Mouse (Mus musculus) cerebellum, adult 2 months (tissue): Measurements from ENCODE around the gene Thsd4. TPM values are rescaled to one million over a fixed set of nuclear protein-coding genes. Genes with fewer than 3 reads are reported as not detected.

Source experiments
- DNase-seq, 2 experiments: peaks; one replicate each; pipeline ENCODE4 v3.0.0; 2021
- H3K27ac ChIP-seq: fragments of 200-500 bp; 2 replicates; pipeline ENCODE4 v1.5.1; 2012; ENCODE audit warnings: low read length, control low read depth, inconsistent platforms; ENCODE audit not compliant: insufficient read depth
- H3K27me3 ChIP-seq: fragments of 200-500 bp; 2 replicates; pipeline ENCODE4 v1.6.1; 2012; ENCODE audit warnings: inconsistent platforms, mild to moderate bottlenecking, low read length, moderate library complexity; ENCODE audit not compliant: control insufficient read depth, insufficient read depth
- H3K4me1 ChIP-seq: fragments of 200-500 bp; 2 replicates; pipeline ENCODE4 v1.6.1; 2011; ENCODE audit warnings: low read length; ENCODE audit not compliant: control insufficient read depth, insufficient read depth
- H3K4me3 ChIP-seq: fragments of 200-500 bp; replicated peaks from 2 replicates; pipeline ENCODE3; 2011; ENCODE audit warnings: mild to moderate bottlenecking, low read depth, low read length, control low read depth; ENCODE audit not compliant: insufficient read depth
- CTCF ChIP-seq: fragments of 200-500 bp; IDR thresholded peaks from 2 replicates; pipeline ENCODE4 v1.5.1; 2011; ENCODE audit warnings: low read depth, mild to moderate bottlenecking, control low read depth, low read length, moderate library complexity, borderline replicate concordance; ENCODE audit not compliant: insufficient read depth
- POLR2A ChIP-seq: fragments of 200-500 bp; IDR thresholded peaks from 2 replicates; pipeline ENCODE4 v1.6.1; 2011; ENCODE audit warnings: low read length, control low read depth, borderline replicate concordance; ENCODE audit not compliant: insufficient read depth
- WGBS: fragments of 180-500 bp; shearing (Covaris S2); methylation state at CpG from one replicate; pipeline ENCODE4 v1.1.7; 2018; 5-methylcytosine and 5-hydroxymethylcytosine counted together
- polyA plus RNA-seq: library from polyadenylated mRNA; depleted of rRNA; stranded (reverse); fragments of >200 nt; gene quantifications from 2 replicates; pipeline ENCODE4 v1.2.3, GENCODE M21; 2012

Gene Thsd4
- polyA plus RNA-seq, 1 experiment: 2.7 TPM

- Histone ChIP-seq H3K27ac (no peak overlapping the region), H3K4me1 (no peaks in the 10 kb centered on the region), H3K27me3 (no peaks in the 10 kb centered on the region), H3K4me3 (no peak overlapping the region)
- TF ChIP-seq POLR2A: no peak
- no peak for TF ChIP-seq CTCF
- DNase-seq: no peak
- WGBS: 30% methylated on average over 11 of the region's 11 CpGs
Measured at GRCm38 (mm10) chr9:60513329-60513788, 8.5 kb downstream of the Thsd4 start.

GRCm38 (mm10) chr9:60510876-60511275 lies 11.0 kb downstream of the Thsd4 start:
- no peak overlapping the region for H3K27ac ChIP-seq
- no peaks in the 10 kb centered on the region for H3K4me1 ChIP-seq
- H3K27me3 ChIP-seq: no peaks in the 10 kb centered on the region
- no peak for DNase-seq
- H3K4me3 ChIP-seq: no peak overlapping the region
- 41% methylated on average over 6 of the region's 6 CpGs for WGBS
- TF ChIP-seq POLR2A: no peak
- no peak for TF ChIP-seq CTCF

GRCm38 (mm10) chr9:60506136-60506535 lies 15.7 kb downstream of the Thsd4 start:
- H3K27me3 ChIP-seq: no peaks in the 10 kb centered on the region
- H3K4me1 ChIP-seq: no peaks in the 10 kb centered on the region
- no peak for DNase-seq
- no peak for TF ChIP-seq POLR2A
- no peak for TF ChIP-seq CTCF
- H3K27ac ChIP-seq: no peak overlapping the region
- 78% methylated on average over 5 of the region's 5 CpGs for WGBS
- H3K4me3 ChIP-seq: no peak overlapping the region

GRCm38 (mm10) chr9:60504378-60505285 lies 17.2 kb downstream of the Thsd4 start:
- TF ChIP-seq POLR2A (no peak), CTCF (no peak)
- Histone ChIP-seq H3K4me3 (no peak overlapping the region), H3K4me1 (no peaks in the 10 kb centered on the region), H3K27ac (no peak overlapping the region), H3K27me3 (no peaks in the 10 kb centered on the region)
- no peak for DNase-seq
- 59% methylated on average over 14 of the region's 14 CpGs for WGBS

- no peak for DNase-seq
- H3K27me3 ChIP-seq: no peaks in the 10 kb centered on the region; the same call in 1 of the 2 replicates
- no peak for TF ChIP-seq POLR2A
- no peak for TF ChIP-seq CTCF
- 89% methylated on average over 6 of the region's 6 CpGs for WGBS
- H3K27ac ChIP-seq: no peak overlapping the region
- no peak overlapping the region for H3K4me3 ChIP-seq
- no peaks in the 10 kb centered on the region for H3K4me1 ChIP-seq
Measured at GRCm38 (mm10) chr9:60502220-60502619, 19.6 kb downstream of the Thsd4 start.

GRCm38 (mm10) chr9:60501504-60502179 lies 20.2 kb downstream of the Thsd4 start:
- no peak for DNase-seq
- Histone ChIP-seq H3K4me1 (no peaks in the 10 kb centered on the region), H3K27ac (no peak overlapping the region), H3K27me3 (no peaks in the 10 kb centered on the region; the same call in 1 of the 2 replicates), H3K4me3 (no peak overlapping the region)
- 83% methylated on average over 5 of the region's 5 CpGs for WGBS
- TF ChIP-seq CTCF (no peak), POLR2A (no peak)

- Histone ChIP-seq H3K4me3 (no peak overlapping the region), H3K27ac (no peak overlapping the region), H3K4me1 (no peaks in the 10 kb centered on the region), H3K27me3 (no peaks in the 10 kb centered on the region; the same call in 1 of the 2 replicates)
- TF ChIP-seq POLR2A (no peak), CTCF (no peak)
- no peak for DNase-seq
- 93% methylated on average over 16 of the region's 16 CpGs for WGBS
Measured at GRCm38 (mm10) chr9:60492275-60492974, 29.4 kb downstream of the Thsd4 start.

GRCm38 (mm10) chr9:60491489-60492100 lies 30.3 kb downstream of the Thsd4 start:
- TF ChIP-seq POLR2A (no peak), CTCF (no peak)
- Histone ChIP-seq H3K4me3 (no peak overlapping the region), H3K27me3 (no peaks in the 10 kb centered on the region), H3K27ac (no peak overlapping the region), H3K4me1 (no peaks in the 10 kb centered on the region)
- 75% methylated on average over 16 of the region's 16 CpGs for WGBS
- no peak for DNase-seq
